Mouse (Mus musculus): ENCODE measurements at regions not wholly inside any gene's neighbourhood (a gene's known extent, or its start where the extent isn't known, plus 50 kb on each side); places are given as distances from the start of the nearest gene placed in this dataset.
"Not testable (repeated sequence)": the region's sequence is repeated elsewhere in the genome, so short reads cannot be mapped to it uniquely, and the experiment has no call there.

DNA sequence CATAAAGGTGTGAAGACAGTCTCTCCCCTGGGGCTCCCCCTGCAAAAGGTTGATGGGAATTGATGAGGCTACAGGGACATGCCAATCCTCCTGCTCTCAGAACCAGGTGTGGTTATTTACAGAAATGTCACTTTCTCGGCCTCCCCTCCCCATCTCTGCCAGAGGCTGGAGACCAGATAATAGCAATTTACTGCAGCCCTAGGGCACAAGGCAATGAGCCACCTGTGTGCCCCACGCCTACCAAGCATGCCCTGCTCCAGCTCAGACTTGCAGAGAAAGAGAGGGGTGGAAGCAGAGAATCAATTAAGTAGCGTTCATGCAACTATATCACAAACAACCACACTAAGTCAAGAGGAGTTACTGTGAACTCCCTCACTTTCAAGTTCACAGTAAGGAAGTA, 75.5 kb upstream of the Galnt18 start:
- in situ Hi-C loops (cut with MboI, MseI) = no loop called here

DNA sequence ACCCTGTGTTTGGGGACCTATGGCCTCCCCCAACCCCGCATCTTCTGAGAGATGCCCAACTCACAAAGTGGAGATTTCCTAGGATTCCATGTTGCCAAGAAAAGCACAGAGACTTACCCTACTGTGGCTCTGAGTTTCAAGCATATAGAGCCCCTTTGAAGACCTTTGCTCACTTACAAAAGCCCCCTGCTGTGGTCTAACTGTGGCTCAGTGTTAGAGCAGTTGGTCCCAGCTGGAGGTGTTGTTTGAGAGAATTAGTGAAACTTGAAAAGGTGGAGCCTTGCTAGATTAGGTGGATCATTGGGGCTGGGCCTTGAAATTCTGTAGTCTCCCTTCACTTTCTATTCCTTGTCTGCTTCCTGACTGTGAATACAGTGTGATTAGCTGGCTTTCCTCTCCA, 66.6 kb upstream of the Galnt18 start:
- in situ Hi-C loops (cut with MboI, MseI) = no loop called here

DNA sequence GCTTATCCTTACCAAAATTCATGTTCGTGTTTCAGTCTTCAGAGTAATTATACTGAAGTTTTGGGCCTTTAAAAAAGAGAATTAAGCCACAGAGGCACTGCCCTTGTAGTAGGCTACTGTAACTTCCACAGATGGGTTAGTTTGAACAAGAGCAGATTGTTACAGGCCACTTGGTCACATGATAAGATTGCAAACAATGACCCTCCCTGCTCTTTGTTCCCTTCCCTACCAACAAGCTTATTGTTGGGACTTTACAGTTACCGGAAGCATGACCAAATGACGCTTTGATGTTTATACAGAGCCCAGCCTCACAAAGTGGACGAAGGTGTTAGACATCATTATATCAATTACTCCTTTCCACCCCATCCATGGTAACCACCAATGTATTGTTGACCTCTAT, 63.9 kb upstream of the Galnt18 start:
- in situ Hi-C loops (cut with MboI, MseI) = no loop called here

DNA sequence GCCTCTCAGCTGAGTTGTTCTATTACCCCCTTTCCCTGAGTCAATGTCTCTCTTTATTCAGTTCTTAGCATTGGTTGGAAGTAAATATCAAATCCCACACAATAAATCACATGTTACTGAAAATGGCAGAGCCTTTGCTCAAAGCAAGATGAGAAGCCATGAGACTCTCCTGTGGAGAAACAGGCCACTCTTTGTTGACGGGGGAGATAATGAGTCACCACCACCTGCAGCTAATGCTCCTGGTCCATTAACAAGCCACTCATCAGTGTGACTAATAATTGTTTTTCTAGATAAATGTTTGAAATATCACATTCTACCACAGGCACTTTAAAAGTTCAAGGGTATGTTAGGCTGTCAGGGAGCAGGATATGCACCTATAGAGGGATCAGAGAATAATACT, 61.0 kb upstream of the Galnt18 start:
- in situ Hi-C loops (cut with MboI, MseI) = no loop called here

DNA sequence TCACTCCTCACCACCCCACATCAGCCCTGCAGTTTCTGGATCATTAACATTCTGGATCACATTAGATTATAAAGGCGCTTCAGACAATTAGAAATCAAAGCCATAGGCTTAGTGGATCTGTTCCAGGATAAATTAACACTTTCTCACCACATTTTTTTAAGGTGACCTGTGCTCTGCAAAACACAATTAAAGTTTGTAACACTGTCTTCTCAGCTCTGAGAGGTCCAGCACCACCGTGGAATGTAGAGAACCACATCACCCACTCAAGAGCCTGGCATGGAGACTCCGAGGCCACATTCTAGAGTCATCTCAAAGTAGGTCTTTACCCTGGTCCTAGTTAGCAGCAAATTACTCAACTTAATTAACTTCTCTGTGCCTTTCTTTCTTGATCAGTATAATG, 58.4 kb upstream of the Galnt18 start:
- in situ Hi-C loops (cut with MboI, MseI) = no loop called here

DNA sequence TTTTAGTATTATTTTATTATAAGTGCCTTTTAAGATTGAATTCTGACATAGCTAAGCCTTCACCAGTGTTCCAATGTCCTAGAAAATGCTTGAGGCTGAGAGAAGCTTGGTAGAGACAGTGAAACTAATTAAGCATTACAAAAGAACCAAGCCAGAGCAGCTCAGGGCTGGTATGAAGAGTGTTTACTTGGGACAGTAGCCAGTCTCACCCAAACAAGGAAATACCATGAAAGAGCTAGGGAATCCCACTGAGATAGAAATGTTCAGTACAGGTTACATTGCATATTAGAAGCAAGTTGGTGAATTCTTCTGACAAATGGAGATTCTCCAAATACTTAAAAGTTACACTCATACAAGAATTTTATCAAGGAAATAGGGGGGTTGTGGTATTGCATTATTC, 54.6 kb upstream of the Galnt18 start:
- in situ Hi-C loops (cut with MboI, MseI) = not testable (repeated sequence)

DNA sequence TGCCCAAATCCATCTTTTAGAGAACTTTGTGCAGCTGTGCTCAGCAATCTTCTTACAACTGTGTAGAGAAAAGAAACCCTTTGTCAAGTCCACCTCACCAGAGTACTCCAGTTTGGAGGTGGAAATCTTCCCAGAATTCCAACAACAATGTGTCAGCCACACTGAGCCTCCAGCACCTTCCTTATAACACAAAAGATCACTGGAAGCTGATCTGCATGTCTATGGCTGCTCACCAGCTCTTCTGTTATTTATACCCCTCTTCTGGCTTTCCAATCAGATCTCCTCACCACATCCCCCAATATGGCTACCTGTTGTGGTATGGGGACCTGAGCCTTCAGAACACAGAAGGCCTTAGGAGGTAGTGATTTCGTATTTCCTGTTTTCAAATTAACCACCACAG, 50.2 kb upstream of the Galnt18 start:
- in situ Hi-C loops (cut with MboI, MseI) = no loop called here
